Mouse (Mus musculus) neural tube, embryonic 12.5 days (tissue): ENCODE results near the gene Ofcc1. TPM values are rescaled to one million over a fixed set of nuclear protein-coding genes. Genes with fewer than 3 reads are reported as not detected.

ENCODE experiments used
- ATAC-seq: fragments of 200-750 bp; cut with Nextera tagmentation; 2 replicates; pipeline ENCODE4 v1.8.0; 2017; ENCODE audit warnings: low read depth, mild to moderate bottlenecking, moderate TSS enrichment, moderate library complexity; ENCODE audit not compliant: low FRiP score
- H3K27ac ChIP-seq: fragments of 300-500 bp; sonication (generic); 2 replicates; pipeline ENCODE4 v1.5.1; 2016
- H3K27me3 ChIP-seq: fragments of 300-500 bp; sonication (generic); replicated peaks from 2 replicates; pipeline ENCODE4 v1.6.1; 2016; ENCODE audit warnings: mild to moderate bottlenecking
- H3K36me3 ChIP-seq: fragments of 300-500 bp; sonication (generic); 2 replicates; pipeline ENCODE4 v1.6.1; 2016; ENCODE audit warnings: mild to moderate bottlenecking
- H3K4me1 ChIP-seq: fragments of 300-500 bp; sonication (generic); 2 replicates; pipeline ENCODE4 v1.6.1; 2016
- H3K4me2 ChIP-seq: fragments of 300-500 bp; sonication (generic); replicated peaks from 2 replicates; pipeline ENCODE4 v1.6.1; 2016; ENCODE audit warnings: mild to moderate bottlenecking
- H3K4me3 ChIP-seq: fragments of 300-500 bp; sonication (generic); 2 replicates; pipeline ENCODE4 v1.5.1; 2016
- H3K9ac ChIP-seq: fragments of 300-500 bp; sonication (generic); 2 replicates; pipeline ENCODE4 v1.6.1; 2016; ENCODE audit warnings: mild to moderate bottlenecking
- H3K9me3 ChIP-seq: fragments of 300-500 bp; sonication (generic); 2 replicates; pipeline ENCODE4 v1.6.1; 2016; ENCODE audit warnings: mild to moderate bottlenecking
- WGBS: fragments of 180-500 bp; shearing (Covaris S2); methylation state at CpG from one replicate; pipeline ENCODE4 v1.1.7; 2016; 5-methylcytosine and 5-hydroxymethylcytosine counted together
- polyA plus RNA-seq: library from polyadenylated mRNA; unstranded; fragments of >200 nt; fragmentation: Nextera tagmentation; extraction: Ambion mirVana; gene quantifications from 2 replicates; pipeline ENCODE4 v1.2.1, GENCODE M21; 2016

The Ofcc1 gene
- polyA plus RNA-seq, 1 experiment from 2014 or later: not detected

GRCm38 (mm10) chr13:39956017-39956416 lies 405.2 kb downstream of the Ofcc1 start:
- no peaks in the 10 kb centered on the region for H3K4me1 ChIP-seq
- H3K36me3 ChIP-seq: no peaks in the 10 kb centered on the region
- no peaks in the 10 kb centered on the region for H3K27me3 ChIP-seq
- 77% methylated on average over 5 of the region's 5 CpGs for WGBS
- H3K9me3 ChIP-seq: no peaks in the 10 kb centered on the region
- H3K9ac ChIP-seq: no peak overlapping the region
- no peak for ATAC-seq
- no peak overlapping the region for H3K4me3 ChIP-seq
- no peak overlapping the region for H3K4me2 ChIP-seq
- no peak overlapping the region for H3K27ac ChIP-seq
